ENCODE assay signal across 8 mouse cellular contexts in the genomic region with DNA sequence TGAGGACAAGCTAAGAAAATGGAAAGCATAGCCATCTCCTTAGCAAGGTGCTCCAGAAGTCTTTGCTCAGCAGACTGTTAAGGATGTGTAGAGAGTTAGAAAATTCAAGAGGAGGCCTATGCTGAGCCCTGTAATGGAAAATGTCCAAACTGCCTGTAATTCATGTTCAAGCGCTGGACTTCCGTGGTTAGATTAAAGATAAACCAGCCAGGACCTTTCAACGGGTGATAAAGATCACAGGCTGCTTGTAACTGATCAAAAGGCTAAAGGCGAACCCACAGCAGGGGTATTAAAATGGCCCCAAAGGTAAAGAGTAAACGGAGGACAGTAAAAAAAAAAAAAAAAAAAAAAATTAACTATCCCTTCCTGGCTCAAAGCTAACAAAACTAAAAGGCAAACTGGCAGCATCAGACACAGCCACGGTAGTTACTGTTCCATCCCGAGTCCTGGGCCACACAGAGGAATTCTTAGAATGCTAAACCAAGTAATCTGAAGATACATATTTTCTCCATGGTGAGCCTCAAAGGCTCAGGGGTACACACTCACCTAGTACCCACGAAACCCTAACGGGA. TPM values are rescaled to one million over a fixed set of nuclear protein-coding genes. Genes with fewer than 3 reads are reported as not detected.
DNase-seq lines count a peak whose midpoint lies in the region; ATAC-seq and TF ChIP-seq lines count a peak whose summit lies in the region.

No protein-coding gene starts in this region.

- peak overlapping the region; percentile 83 for H3K9ac ChIP-seq in neural tube, embryonic 11.5 days (ENCODE audit: low read length)
- peak overlapping the region; percentile 53; the same call in 1 of the 2 replicates for H3K9ac ChIP-seq in forebrain, embryonic 16.5 days (replicated peaks; ENCODE audit: low read depth, low read length)
- peak overlapping the region; percentile 91; the same call in 1 of the 2 replicates for H3K9ac ChIP-seq in limb, embryonic 14.5 days (ENCODE audit: low read depth, low read length, severe bottlenecking)

- TF ChIP-seq POLR2A in limb, embryonic 14.5 days (IDR thresholded peaks at IDR 0.05; ENCODE audit: borderline replicate concordance, extremely low read depth, insufficient read depth, insufficient read length) = no peak

- H3K4me2 ChIP-seq in neural tube, embryonic 11.5 days (ENCODE audit: low read depth) = peak overlapping the region; percentile 46
- peak overlapping the region; percentile 81 for H3K4me2 ChIP-seq in forebrain, embryonic 16.5 days (ENCODE audit: low read length)
- peak overlapping the region; percentile 63 for H3K4me2 ChIP-seq in limb, embryonic 14.5 days (replicated peaks; ENCODE audit: low read depth, low read length, severe bottlenecking)

- no peak overlapping the region for H3K27ac ChIP-seq in neural tube, embryonic 11.5 days (ENCODE audit: low read depth, low read length)
- no peak overlapping the region for H3K27ac ChIP-seq in forebrain, embryonic 16.5 days (ENCODE audit: low read length)
- H3K27ac ChIP-seq in limb, embryonic 14.5 days (replicated peaks; ENCODE audit: low read depth, low read length) = no peak overlapping the region

- DNase-seq in neural tube, embryonic 11.5 days (ENCODE audit: low spot score) = no peak
- DNase-seq in neural tube, embryonic 10.5 days (ENCODE audit: extremely low spot score, low spot score) = no peak
- no peak for DNase-seq in limb, embryonic 14.5 days (ENCODE audit: low spot score)
- peak; percentile 53 for DNase-seq in yolk sac, embryonic 10.5 days (ENCODE audit: low spot score)
- no peak for DNase-seq in right cerebral cortex, adult 18-20 months
- DNase-seq in adrenal gland, postnatal 4 days (ENCODE audit: low spot score in 2 of 2) = no peak
- no peak for DNase-seq in layer of hippocampus, adult 18-20 months (ENCODE audit: low spot score in 2 of 2)

- WGBS in neural tube, embryonic 11.5 days = 60% methylated on average over 9 of the region's 9 CpGs
- 73% methylated on average over 9 of the region's 9 CpGs for WGBS in forebrain, embryonic 16.5 days
- WGBS in limb, embryonic 14.5 days = 44% methylated on average over 9 of the region's 9 CpGs

- no peaks in the 10 kb centered on the region for H3K36me3 ChIP-seq in neural tube, embryonic 11.5 days (ENCODE audit: control insufficient read depth, insufficient read depth, low read length)
- no peaks in the 10 kb centered on the region for H3K36me3 ChIP-seq in forebrain, embryonic 16.5 days (ENCODE audit: control insufficient read depth, insufficient read depth)
- H3K36me3 ChIP-seq in limb, embryonic 14.5 days (ENCODE audit: control insufficient read depth, insufficient read depth, low read length) = no peaks in the 10 kb centered on the region

- no peaks in the 10 kb centered on the region for H3K27me3 ChIP-seq in neural tube, embryonic 11.5 days (ENCODE audit: control insufficient read depth, insufficient read depth, low read length)
- H3K27me3 ChIP-seq in forebrain, embryonic 16.5 days (replicated peaks; ENCODE audit: control insufficient read depth, insufficient read depth, low read length) = no peaks in the 10 kb centered on the region
- no peaks in the 10 kb centered on the region for H3K27me3 ChIP-seq in limb, embryonic 14.5 days (ENCODE audit: control insufficient read depth, insufficient read depth, low read length)

- H3K4me1 ChIP-seq in neural tube, embryonic 11.5 days (ENCODE audit: control insufficient read depth, insufficient read depth, low read length) = peaks cover 8% of the 10 kb centered on the region; the same call in 1 of the 2 replicates
- peaks cover 20% of the 10 kb centered on the region for H3K4me1 ChIP-seq in forebrain, embryonic 16.5 days (replicated peaks; ENCODE audit: control insufficient read depth, insufficient read depth, low read length)
- peaks cover 11% of the 10 kb centered on the region for H3K4me1 ChIP-seq in limb, embryonic 14.5 days (ENCODE audit: control insufficient read depth, insufficient read depth, low read length)

- H3K4me3 ChIP-seq in neural tube, embryonic 11.5 days (ENCODE audit: low read depth, low read length) = peak overlapping the region; percentile 80
- peak overlapping the region; percentile 87; the same call in 1 of the 2 replicates for H3K4me3 ChIP-seq in forebrain, embryonic 16.5 days (replicated peaks; ENCODE audit: low read length)
- H3K4me3 ChIP-seq in limb, embryonic 14.5 days (replicated peaks; ENCODE audit: low read length) = peak overlapping the region; percentile 81

- ATAC-seq in neural tube, embryonic 11.5 days (ENCODE audit: insufficient read depth, low FRiP score, low TSS enrichment) = no peak
- no peak for ATAC-seq in forebrain, embryonic 16.5 days
- no peak for ATAC-seq in limb, embryonic 14.5 days (ENCODE audit: low FRiP score, low read depth)

- no peaks in the 10 kb centered on the region for H3K9me3 ChIP-seq in neural tube, embryonic 11.5 days (ENCODE audit: control insufficient read depth, low read length)
- no peaks in the 10 kb centered on the region for H3K9me3 ChIP-seq in forebrain, embryonic 16.5 days (ENCODE audit: control insufficient read depth, low read length)
- no peaks in the 10 kb centered on the region for H3K9me3 ChIP-seq in limb, embryonic 14.5 days (ENCODE audit: control insufficient read depth, low read length)

RNA-seq across cellular contexts. Expression of a gene that starts 1.2 kb away (rescaled TPM):
- 12.5 and 12.9 TPM in 2 replicates for polyA plus RNA-seq in neural tube, embryonic 11.5 days (2014; fragmentation: Nextera tagmentation; extraction: Ambion mirVana)
- polyA plus RNA-seq in forebrain, embryonic 16.5 days (2015; fragmentation: Nextera tagmentation; extraction: Ambion mirVana) = 16.9 and 21.3 TPM in 2 replicates
- 45.9 and 55.3 TPM in 2 replicates for polyA plus RNA-seq in limb, embryonic 14.5 days (2012; rRNA removed)
- polyA plus RNA-seq in limb, embryonic 14.5 days (2014; fragmentation: Nextera tagmentation; extraction: Ambion mirVana) = 13.7 and 14.4 TPM in 2 replicates
- 10 to 100 TPM; 79.3 to 83.7 TPM for total RNA-seq in adrenal gland, postnatal 4 days (2021)
- total RNA-seq in layer of hippocampus, adult 18-20 months (2021) = 10 to 100 TPM; 27.5 to 28.5 TPM

RNA-seq across cellular contexts. Expression of a gene that starts 15.0 kb away (rescaled TPM):
- 71.2 and 71.5 TPM in 2 replicates for polyA plus RNA-seq in neural tube, embryonic 11.5 days (2014; fragmentation: Nextera tagmentation; extraction: Ambion mirVana)
- 99.6 and 101 TPM in 2 replicates for polyA plus RNA-seq in forebrain, embryonic 16.5 days (2015; fragmentation: Nextera tagmentation; extraction: Ambion mirVana)
- 50.6 and 73.3 TPM in 2 replicates for polyA plus RNA-seq in limb, embryonic 14.5 days (2012; rRNA removed)
- 54.2 and 62.5 TPM in 2 replicates for polyA plus RNA-seq in limb, embryonic 14.5 days (2014; fragmentation: Nextera tagmentation; extraction: Ambion mirVana)
- 10 to 100 TPM; 31.3 to 36.3 TPM for total RNA-seq in adrenal gland, postnatal 4 days (2021)
- 10 to 100 TPM; 45.8 to 61.9 TPM for total RNA-seq in layer of hippocampus, adult 18-20 months (2021)

RNA-seq across cellular contexts. Expression of a gene that starts 39.9 kb away (rescaled TPM):
- not detected in 2 replicates for polyA plus RNA-seq in neural tube, embryonic 11.5 days (2014; fragmentation: Nextera tagmentation; extraction: Ambion mirVana)
- polyA plus RNA-seq in forebrain, embryonic 16.5 days (2015; fragmentation: Nextera tagmentation; extraction: Ambion mirVana) = not detected in 2 replicates
- not detected in 2 replicates for polyA plus RNA-seq in limb, embryonic 14.5 days (2012; rRNA removed)
- polyA plus RNA-seq in limb, embryonic 14.5 days (2014; fragmentation: Nextera tagmentation; extraction: Ambion mirVana) = not detected in 2 replicates
- not detected for total RNA-seq in adrenal gland, postnatal 4 days (2021)
- total RNA-seq in layer of hippocampus, adult 18-20 months (2021) = not detected
